Mouse (Mus musculus): ENCODE measurements around the gene Milr1. TPM values are rescaled to one million over a fixed set of nuclear protein-coding genes. Genes with fewer than 3 reads are reported as not detected.
"Not testable (repeated sequence)": the region's sequence is repeated elsewhere in the genome, so short reads cannot be mapped to it uniquely, and the experiment has no call there.

Milr1 gene
- polyA plus RNA-seq, 1 experiment, result 0.77 TPM

DNA sequence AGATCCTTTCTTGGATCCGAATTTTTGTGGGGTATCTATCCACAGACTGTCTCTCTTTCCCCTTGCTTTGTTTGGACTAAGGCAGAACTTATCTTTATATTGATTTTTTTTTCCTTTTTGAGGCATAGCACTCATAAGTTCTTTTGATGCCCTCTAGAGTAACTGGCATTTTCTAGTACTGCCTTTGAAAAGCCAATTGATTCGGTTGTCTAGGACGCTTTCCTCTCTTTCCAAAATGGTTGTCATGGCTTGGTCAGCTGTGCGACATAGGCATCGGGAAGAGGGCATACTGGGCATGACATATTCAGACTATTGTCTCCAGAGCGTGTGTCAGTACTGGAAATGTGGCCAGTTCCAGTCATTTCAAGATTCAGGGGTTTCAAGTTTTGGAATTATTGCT lies 38.6 kb downstream of the Milr1 start:
- Histone ChIP-seq H3K27me3 (ENCODE audit: control insufficient read depth, insufficient read depth, low read length) (no peaks in the 10 kb centered on the region), H3K4me3 (ENCODE audit: low read depth, low read length) (peak overlapping the region; percentile 82), H3K4me1 (ENCODE audit: control insufficient read depth, insufficient read depth, insufficient read length, low read length) (peaks cover 2% of the 10 kb centered on the region; the same call in 1 of the 2 replicates), H3K36me3 (ENCODE audit: control insufficient read depth, insufficient read depth, low read length) (peaks cover 32% of the 10 kb centered on the region), H3K27ac (ENCODE audit: insufficient read depth, low read depth, low read length) (peak overlapping the region; percentile 98)
- no peak for TF ChIP-seq POLR2A (IDR thresholded peaks at IDR 0.05; ENCODE audit: low read depth, low read length)
- TF ChIP-seq CTCF (IDR thresholded peaks at IDR 0.05; ENCODE audit: extremely low read depth, insufficient read length, insufficient replicate concordance, low read depth, low read length), result no peak
- WGBS, result under 1% methylated on average over 6 of the region's 6 CpGs

DNA sequence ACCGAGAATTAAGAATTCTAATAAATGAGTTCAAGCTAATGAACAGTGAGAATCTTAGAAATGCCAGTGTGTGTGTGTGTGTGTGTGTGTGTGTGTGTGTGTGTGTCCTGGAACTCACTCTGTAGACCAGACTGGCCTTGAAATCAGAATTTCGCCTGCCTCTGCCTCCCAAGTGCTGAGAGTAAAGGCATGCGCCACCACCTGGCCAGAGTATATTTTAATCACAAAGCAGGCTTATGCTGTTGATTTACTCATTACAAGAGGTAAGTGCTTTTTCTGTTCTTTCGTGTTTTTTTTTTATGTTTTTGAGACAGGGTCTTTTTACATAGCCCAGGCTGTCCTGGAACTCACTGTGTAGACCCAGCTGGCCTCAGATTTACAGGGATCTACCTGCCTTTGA lies 42.8 kb downstream of the Milr1 start:
- 70% methylated on average over 4 of the region's 4 CpGs for WGBS
- Histone ChIP-seq H3K4me3 (ENCODE audit: low read depth, low read length) (no peak overlapping the region), H3K27ac (ENCODE audit: insufficient read depth, low read depth, low read length) (no peak overlapping the region), H3K4me1 (ENCODE audit: control insufficient read depth, insufficient read depth, insufficient read length, low read length) (peaks cover 2% of the 10 kb centered on the region; the same call in 1 of the 2 replicates), H3K36me3 (ENCODE audit: control insufficient read depth, insufficient read depth, low read length) (peaks cover 27% of the 10 kb centered on the region), H3K27me3 (ENCODE audit: control insufficient read depth, insufficient read depth, low read length) (no peaks in the 10 kb centered on the region)
- TF ChIP-seq POLR2A (IDR thresholded peaks at IDR 0.05; ENCODE audit: low read depth, low read length) (no peak), CTCF (IDR thresholded peaks at IDR 0.05; ENCODE audit: extremely low read depth, insufficient read length, insufficient replicate concordance, low read depth, low read length) (0 out of 2 replicates have a peak, but pooled peaks have one; percentile 14)

DNA sequence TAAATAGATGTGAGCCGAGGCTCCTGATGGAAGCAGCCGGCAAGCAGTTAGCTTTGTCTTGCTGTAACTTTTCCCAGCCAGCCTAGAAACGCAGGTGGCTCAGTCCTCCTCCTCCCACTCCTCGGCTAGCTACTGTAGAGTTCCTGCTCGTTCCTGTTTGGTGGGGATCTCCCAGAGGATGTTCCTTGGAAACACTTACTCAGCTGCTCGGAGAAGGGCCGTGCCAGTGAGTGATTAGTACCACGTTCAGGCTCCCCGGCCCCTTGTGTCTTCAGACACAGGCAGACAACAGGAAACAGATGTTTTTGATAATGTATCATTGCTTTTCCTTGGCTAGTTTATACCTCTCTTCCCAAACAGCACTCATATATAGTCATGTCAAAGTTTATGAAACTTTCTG lies 44.7 kb downstream of the Milr1 start:
- H3K36me3 ChIP-seq (ENCODE audit: control insufficient read depth, insufficient read depth, low read length), result peaks cover 41% of the 10 kb centered on the region
- WGBS, result 71% methylated on average over 9 of the region's 9 CpGs
- H3K4me1 ChIP-seq (ENCODE audit: control insufficient read depth, insufficient read depth, insufficient read length, low read length), result no peaks in the 10 kb centered on the region
- no peak overlapping the region for H3K4me3 ChIP-seq (ENCODE audit: low read depth, low read length)
- H3K27ac ChIP-seq (ENCODE audit: insufficient read depth, low read depth, low read length), result no peak overlapping the region
- no peaks in the 10 kb centered on the region for H3K27me3 ChIP-seq (ENCODE audit: control insufficient read depth, insufficient read depth, low read length)
- TF ChIP-seq POLR2A (IDR thresholded peaks at IDR 0.05; ENCODE audit: low read depth, low read length), result no peak

DNA sequence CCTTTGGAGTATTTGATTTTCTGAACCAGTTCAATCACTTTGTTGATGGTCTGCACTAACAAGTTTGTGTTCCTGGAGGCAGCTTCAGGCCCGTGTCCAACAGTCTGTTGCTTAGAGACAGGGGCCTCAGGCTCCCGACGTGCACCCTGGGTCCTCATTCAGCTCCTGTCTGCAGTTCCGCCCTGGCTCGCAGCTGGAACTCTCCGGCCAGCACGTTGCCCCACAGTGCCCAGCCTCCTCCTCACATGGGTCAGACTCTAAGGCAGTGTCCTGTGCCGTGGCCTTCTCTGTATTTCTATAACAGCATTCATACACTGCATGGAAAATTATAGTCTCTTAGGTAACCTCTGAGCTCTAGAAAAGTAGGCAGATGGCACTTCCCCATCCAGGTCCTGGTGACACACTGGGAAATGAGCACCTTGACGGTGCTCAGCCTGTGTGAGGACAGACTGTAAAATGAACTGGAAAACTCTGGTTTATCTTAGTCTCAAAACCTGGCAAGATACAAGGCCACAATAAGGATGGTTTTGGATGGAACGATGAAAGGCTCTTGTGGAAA lies 51.1 kb downstream of the Milr1 start:
- no peak overlapping the region for H3K27ac ChIP-seq (ENCODE audit: insufficient read depth, low read depth, low read length)
- H3K36me3 ChIP-seq (ENCODE audit: control insufficient read depth, insufficient read depth, low read length), result peaks cover 51% of the 10 kb centered on the region
- WGBS, result 87% methylated on average over 10 of the region's 10 CpGs
- H3K27me3 ChIP-seq (ENCODE audit: control insufficient read depth, insufficient read depth, low read length), result no peaks in the 10 kb centered on the region
- no peaks in the 10 kb centered on the region for H3K4me1 ChIP-seq (ENCODE audit: control insufficient read depth, insufficient read depth, insufficient read length, low read length)
- no peak for TF ChIP-seq CTCF (IDR thresholded peaks at IDR 0.05; ENCODE audit: extremely low read depth, insufficient read length, insufficient replicate concordance, low read depth, low read length)
- TF ChIP-seq POLR2A (IDR thresholded peaks at IDR 0.05; ENCODE audit: low read depth, low read length), result no peak
- H3K4me3 ChIP-seq (ENCODE audit: low read depth, low read length), result no peak overlapping the region

DNA sequence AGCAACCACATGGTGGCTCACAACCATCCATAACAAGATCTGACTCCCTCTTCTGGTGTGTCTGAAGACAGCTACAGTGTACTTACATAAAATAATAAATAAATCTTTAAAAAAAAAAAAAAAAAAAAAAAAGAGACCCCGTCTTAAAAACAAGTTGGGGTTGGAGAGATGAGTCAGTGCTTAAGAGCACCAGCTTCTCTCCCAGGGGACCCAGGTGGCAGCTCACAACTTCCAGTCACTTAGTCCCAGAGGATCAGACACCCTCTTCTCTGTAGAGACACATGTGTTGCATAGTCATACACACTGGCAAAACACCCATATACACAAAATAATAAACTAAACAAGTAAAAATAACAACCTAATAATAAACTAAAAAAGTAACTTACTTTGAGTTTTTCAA lies 56.4 kb downstream of the Milr1 start:
- H3K4me1 ChIP-seq (ENCODE audit: control insufficient read depth, insufficient read depth, insufficient read length, low read length); H3K4me3 ChIP-seq (ENCODE audit: low read depth, low read length): not testable (repeated sequence)
- WGBS, result 79% methylated on average over 1 of the region's 1 CpGs

DNA sequence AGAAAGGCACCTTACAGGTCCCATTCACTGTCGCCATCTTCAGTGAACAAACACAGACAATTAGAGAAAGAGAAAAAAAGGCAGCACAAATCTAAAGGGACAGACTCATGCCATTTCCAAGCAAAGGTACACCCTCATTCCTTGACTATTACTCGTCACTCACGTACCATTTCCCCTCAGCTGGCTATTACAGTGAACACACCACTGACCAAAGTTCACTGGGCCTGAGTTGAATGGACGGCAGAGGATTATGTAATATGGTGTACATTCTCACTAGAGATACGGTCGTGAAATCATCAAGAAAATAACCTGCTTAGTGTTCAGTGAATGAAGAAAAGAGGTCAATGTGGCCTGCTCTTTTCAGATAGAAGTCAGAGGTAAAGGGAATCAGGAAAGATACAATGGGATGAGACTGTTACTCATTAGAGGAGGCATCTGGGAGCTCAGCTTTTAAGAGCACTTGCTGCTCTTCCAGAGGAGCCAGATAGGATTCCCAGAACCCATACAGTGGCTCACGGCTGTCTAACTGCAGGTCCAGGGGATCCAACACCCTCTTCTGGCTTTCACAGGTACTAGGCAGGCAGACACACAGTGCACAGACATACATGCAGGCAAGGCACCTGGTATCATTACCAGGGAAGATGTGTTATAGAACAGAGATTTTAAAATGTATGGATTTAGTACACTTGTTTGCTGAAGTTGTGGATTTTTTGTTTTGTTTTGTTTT lies 61.5 kb downstream of the Milr1 start:
- 57% methylated on average over 7 of the region's 7 CpGs for WGBS
- Histone ChIP-seq H3K4me3 (ENCODE audit: low read depth, low read length) (no peak overlapping the region), H3K4me1 (ENCODE audit: control insufficient read depth, insufficient read depth, insufficient read length, low read length) (no peaks in the 10 kb centered on the region; the same call in 1 of the 2 replicates), H3K27ac (ENCODE audit: insufficient read depth, low read depth, low read length) (peak overlapping the region; percentile 3; the same call in 1 of the 2 replicates), H3K27me3 (ENCODE audit: control insufficient read depth, insufficient read depth, low read length) (no peaks in the 10 kb centered on the region), H3K36me3 (ENCODE audit: control insufficient read depth, insufficient read depth, low read length) (peaks cover 53% of the 10 kb centered on the region)
- no peak for TF ChIP-seq CTCF (IDR thresholded peaks at IDR 0.05; ENCODE audit: extremely low read depth, insufficient read length, insufficient replicate concordance, low read depth, low read length)
- TF ChIP-seq POLR2A (IDR thresholded peaks at IDR 0.05; ENCODE audit: low read depth, low read length), result no peak

More for the DNA sequence above, 56.4 kb downstream of the Milr1 start:
- H3K36me3 ChIP-seq (ENCODE audit: control insufficient read depth, insufficient read depth, low read length), result peaks cover 42% of the 10 kb centered on the region
- H3K27ac ChIP-seq (ENCODE audit: insufficient read depth, low read depth, low read length); H3K27me3 ChIP-seq (ENCODE audit: control insufficient read depth, insufficient read depth, low read length): not testable (repeated sequence)

DNA sequence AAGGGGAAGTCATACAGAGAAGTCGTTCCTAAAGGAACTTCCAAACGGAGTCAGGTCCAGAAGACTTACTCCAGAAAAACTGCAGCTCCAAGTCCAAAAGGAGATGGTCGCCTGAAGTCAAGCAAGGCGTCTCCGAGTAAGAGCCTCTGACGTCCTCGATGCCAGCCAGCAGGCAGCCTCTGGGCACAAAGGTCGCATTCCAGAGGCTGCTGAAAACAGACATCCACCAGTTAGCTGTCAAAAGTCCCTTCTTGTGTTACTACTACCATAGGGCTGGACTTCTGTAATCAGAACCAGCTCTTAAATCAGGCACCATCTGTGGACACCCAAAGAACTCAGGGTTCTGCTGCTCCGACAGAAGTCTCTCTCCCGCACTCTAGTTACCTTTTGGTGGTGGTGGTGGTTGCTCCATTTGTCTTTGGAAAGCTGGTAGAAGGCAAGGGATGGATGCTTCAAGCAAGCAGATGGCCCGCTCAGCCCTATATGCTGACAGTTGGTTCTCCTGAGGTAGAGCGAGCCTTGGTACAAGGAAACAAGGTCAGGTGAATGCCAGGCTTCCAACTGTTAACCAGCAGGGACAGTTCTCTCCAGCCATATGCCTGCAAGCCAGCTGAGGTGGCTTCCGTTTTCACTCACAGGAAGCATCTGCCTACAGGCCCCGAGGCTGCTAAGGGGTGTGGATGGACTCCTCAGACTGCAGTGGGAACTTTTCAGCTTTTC lies 63.7 kb downstream of the Milr1 start:
- Histone ChIP-seq H3K4me1 (ENCODE audit: control insufficient read depth, insufficient read depth, insufficient read length, low read length) (no peaks in the 10 kb centered on the region; the same call in 1 of the 2 replicates), H3K4me3 (ENCODE audit: low read depth, low read length) (no peak overlapping the region), H3K36me3 (ENCODE audit: control insufficient read depth, insufficient read depth, low read length) (peaks cover 54% of the 10 kb centered on the region), H3K27me3 (ENCODE audit: control insufficient read depth, insufficient read depth, low read length) (no peaks in the 10 kb centered on the region), H3K27ac (ENCODE audit: insufficient read depth, low read depth, low read length) (no peak overlapping the region)
- 71% methylated on average over 14 of the region's 14 CpGs for WGBS
- TF ChIP-seq CTCF (IDR thresholded peaks at IDR 0.05; ENCODE audit: extremely low read depth, insufficient read length, insufficient replicate concordance, low read depth, low read length) (no peak), POLR2A (IDR thresholded peaks at IDR 0.05; ENCODE audit: low read depth, low read length) (no peak)

Data from small intestine, adult 2 months (tissue).